In the genomic region with DNA sequence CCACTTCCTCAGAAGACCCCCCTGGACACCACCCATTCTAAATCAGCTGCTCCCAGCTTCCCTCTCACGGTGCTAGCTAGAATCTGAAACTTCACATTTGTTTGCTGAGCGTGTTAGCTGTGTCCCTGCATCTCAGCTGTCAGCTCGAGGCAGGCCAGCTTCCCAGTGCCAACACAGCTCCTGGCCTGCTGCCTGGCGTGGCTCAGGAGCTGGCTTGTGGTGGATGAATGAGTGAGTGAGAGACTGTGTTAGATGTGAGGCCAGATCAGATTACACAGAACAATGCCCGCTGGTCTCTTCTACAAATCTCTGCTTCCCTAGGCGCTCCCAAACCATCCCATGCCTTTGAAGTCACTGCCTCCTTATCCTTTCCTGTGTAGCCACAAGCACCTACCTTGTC, we compare ENCODE assay signal across 8 mouse cellular contexts. TPM values are rescaled to one million over a fixed set of nuclear protein-coding genes. Genes with fewer than 3 reads are reported as not detected.
A peak's percentile ranks its signal among the peaks of the same experiment; 100 is the strongest.
DNase-seq lines count a peak whose midpoint lies in the region; ATAC-seq and TF ChIP-seq lines count a peak whose summit lies in the region.

No protein-coding gene starts in this region.

- no peak overlapping the region for H3K4me3 ChIP-seq in hindbrain, embryonic 15.5 days
- H3K4me3 ChIP-seq in hindbrain, embryonic 11.5 days (ENCODE audit: low read depth, low read length) = no peak overlapping the region
- H3K4me3 ChIP-seq in forebrain, postnatal 0 days (ENCODE audit: low read depth, low read length) = no peak overlapping the region
- H3K4me3 ChIP-seq in hindbrain, embryonic 16.5 days (ENCODE audit: low read length) = no peak overlapping the region

- H3K9ac ChIP-seq in hindbrain, embryonic 15.5 days = no peak overlapping the region
- H3K9ac ChIP-seq in hindbrain, embryonic 11.5 days (ENCODE audit: low read depth, low read length) = no peak overlapping the region
- H3K9ac ChIP-seq in forebrain, postnatal 0 days = 0 out of 2 replicates have a peak overlapping the region, but pooled peaks have one; percentile 6
- no peak overlapping the region for H3K9ac ChIP-seq in hindbrain, embryonic 16.5 days (ENCODE audit: low read depth, low read length)

- WGBS in hindbrain, embryonic 15.5 days = 36% methylated on average over 6 of the region's 6 CpGs
- WGBS in hindbrain, embryonic 11.5 days = 48% methylated on average over 6 of the region's 6 CpGs
- 21% methylated on average over 6 of the region's 6 CpGs for WGBS in forebrain, postnatal 0 days
- 35% methylated on average over 6 of the region's 6 CpGs for WGBS in hindbrain, embryonic 16.5 days

- peaks cover 27% of the 10 kb centered on the region for H3K4me1 ChIP-seq in hindbrain, embryonic 15.5 days (replicated peaks)
- no peaks in the 10 kb centered on the region for H3K4me1 ChIP-seq in hindbrain, embryonic 11.5 days (replicated peaks; ENCODE audit: control insufficient read depth, insufficient read depth, low read length)
- H3K4me1 ChIP-seq in forebrain, postnatal 0 days (ENCODE audit: insufficient read depth) = peaks cover 11% of the 10 kb centered on the region
- peaks cover 16% of the 10 kb centered on the region for H3K4me1 ChIP-seq in hindbrain, embryonic 16.5 days (ENCODE audit: control insufficient read depth, insufficient read depth, low read depth, low read length)

- peak overlapping the region; percentile 33 for H3K4me2 ChIP-seq in hindbrain, embryonic 15.5 days
- H3K4me2 ChIP-seq in hindbrain, embryonic 11.5 days (replicated peaks; ENCODE audit: low read depth, low read length) = no peak overlapping the region
- H3K4me2 ChIP-seq in forebrain, postnatal 0 days (ENCODE audit: low read depth) = peak overlapping the region; percentile 21
- peak overlapping the region; percentile 16; the same call in 1 of the 2 replicates for H3K4me2 ChIP-seq in hindbrain, embryonic 16.5 days (ENCODE audit: low read length)

- no peaks in the 10 kb centered on the region for H3K27me3 ChIP-seq in hindbrain, embryonic 15.5 days
- H3K27me3 ChIP-seq in hindbrain, embryonic 11.5 days (ENCODE audit: control insufficient read depth, insufficient read depth, low read length) = no peaks in the 10 kb centered on the region
- no peaks in the 10 kb centered on the region for H3K27me3 ChIP-seq in forebrain, postnatal 0 days (ENCODE audit: insufficient read depth, low read length)
- no peaks in the 10 kb centered on the region for H3K27me3 ChIP-seq in hindbrain, embryonic 16.5 days (replicated peaks; ENCODE audit: control insufficient read depth, insufficient read depth, low read length)

- peak; percentile 77 for ATAC-seq in hindbrain, embryonic 15.5 days (ENCODE audit: low FRiP score, low read depth)
- ATAC-seq in hindbrain, embryonic 11.5 days (ENCODE audit: low FRiP score) = no peak
- ATAC-seq in forebrain, postnatal 0 days = peak; percentile 85
- ATAC-seq in hindbrain, embryonic 16.5 days = peak; percentile 88
- no peak for ATAC-seq in granulocyte monocyte progenitor cell, adult 5-6 weeks (replicated peaks; ENCODE audit: poor library complexity, severe bottlenecking)

- H3K27ac ChIP-seq in hindbrain, embryonic 15.5 days (replicated peaks) = peak overlapping the region; percentile 68
- no peak overlapping the region for H3K27ac ChIP-seq in hindbrain, embryonic 11.5 days (ENCODE audit: low read depth, low read length)
- H3K27ac ChIP-seq in forebrain, postnatal 0 days (ENCODE audit: low read depth, low read length) = peak overlapping the region; percentile 62
- peak overlapping the region; percentile 66 for H3K27ac ChIP-seq in hindbrain, embryonic 16.5 days (ENCODE audit: low read depth, low read length)

- no peaks in the 10 kb centered on the region for H3K9me3 ChIP-seq in hindbrain, embryonic 15.5 days
- no peaks in the 10 kb centered on the region for H3K9me3 ChIP-seq in hindbrain, embryonic 11.5 days (ENCODE audit: control insufficient read depth, low read length)
- H3K9me3 ChIP-seq in forebrain, postnatal 0 days (ENCODE audit: low read length) = no peaks in the 10 kb centered on the region
- H3K9me3 ChIP-seq in hindbrain, embryonic 16.5 days (ENCODE audit: control insufficient read depth, low read length) = no peaks in the 10 kb centered on the region

- no peak for TF ChIP-seq CTCF in forebrain, postnatal 0 days (IDR thresholded peaks at IDR 0.05; ENCODE audit: low read depth)

- no peaks in the 10 kb centered on the region for H3K36me3 ChIP-seq in hindbrain, embryonic 15.5 days
- H3K36me3 ChIP-seq in hindbrain, embryonic 11.5 days (ENCODE audit: control insufficient read depth, insufficient read depth, low read length) = no peaks in the 10 kb centered on the region
- H3K36me3 ChIP-seq in forebrain, postnatal 0 days (ENCODE audit: insufficient read depth) = peaks cover 6% of the 10 kb centered on the region; the same call in 1 of the 2 replicates
- H3K36me3 ChIP-seq in hindbrain, embryonic 16.5 days (ENCODE audit: control insufficient read depth, insufficient read depth, low read length) = no peaks in the 10 kb centered on the region; the same call in 1 of the 2 replicates

- no peak for DNase-seq in hindbrain, embryonic 11.5 days (ENCODE audit: low spot score)
- peak; percentile 55 for DNase-seq in adrenal gland, adult 8-10 months
- DNase-seq in forebrain, postnatal 0 days = peak; percentile 92
- DNase-seq in lung, postnatal 10 days = peak; percentile 80
- DNase-seq in thymus, postnatal 0 days (ENCODE audit: low spot score) = no peak

RNA-seq across cellular contexts. Expression of gene Rab20, which starts 59.3 kb away (rescaled TPM):
- polyA plus RNA-seq in hindbrain, embryonic 15.5 days (2015; fragmentation: Nextera tagmentation; extraction: Ambion mirVana) = 1.3 and 1.5 TPM in 2 replicates
- 0.83 and 1.3 TPM in 2 replicates for polyA plus RNA-seq in hindbrain, embryonic 11.5 days (2014; fragmentation: Nextera tagmentation; extraction: Ambion mirVana)
- total RNA-seq in adrenal gland, adult 8-10 months (2022) = 10 to 100 TPM in 2 of 4 experiments, 1 to 10 TPM in 2; 9.2 to 14.0 (median 10.8) TPM
- 0.95 and 1.2 TPM in 2 replicates for total RNA-seq in forebrain, postnatal 0 days (2014; rRNA removed)
- 1.6 and 2.7 TPM in 2 replicates for polyA plus RNA-seq in forebrain, postnatal 0 days (2015; fragmentation: Nextera tagmentation; extraction: Ambion mirVana)
- 1.5 and 1.6 TPM in 2 replicates for polyA plus RNA-seq in hindbrain, embryonic 16.5 days (2015; fragmentation: Nextera tagmentation; extraction: Ambion mirVana)
- polyA plus RNA-seq in thymus, postnatal 0 days (2015; fragmentation: Nextera tagmentation; extraction: Ambion mirVana) = 6.2 and 8.0 TPM in 2 replicates
- total RNA-seq in granulocyte monocyte progenitor cell, adult 5-6 weeks (2014; fragmentation: Nextera tagmentation) = 3.5 and 4.6 TPM in 2 replicates
- total RNA-seq in granulocyte monocyte progenitor cell, adult 5-6 weeks (2017) = 0.69 and 4.8 TPM in 2 replicates

Comparison
In these comparisons a context has a peak if more than half of its experiments do, and no peak if none do; other contexts are left out.
1. ATAC-seq: peak in hindbrain, embryonic 15.5 days (single experiment), forebrain, postnatal 0 days (single experiment) and hindbrain, embryonic 16.5 days (single experiment); none in hindbrain, embryonic 11.5 days (single experiment) and granulocyte monocyte progenitor cell, adult 5-6 weeks (single experiment).
2. DNase-seq: peak in adrenal gland, adult 8-10 months (single experiment), forebrain, postnatal 0 days (single experiment) and lung, postnatal 10 days (single experiment); none in hindbrain, embryonic 11.5 days (single experiment) and thymus, postnatal 0 days (single experiment).